Mouse (Mus musculus) frontal cortex, adult 2 months (tissue): ENCODE results near the gene Med31. TPM values are rescaled to one million over a fixed set of nuclear protein-coding genes. Genes with fewer than 3 reads are reported as not detected.

Experiments used
- DNase-seq, 2 experiments: peaks; one replicate each; pipeline ENCODE4 v3.0.0; 2022; ENCODE audit warnings: low spot score in 1 of 2; ENCODE audit errors: extremely low spot score in 1 of 2
- polyA plus RNA-seq: library from polyadenylated mRNA; depleted of rRNA; stranded (reverse); fragments of >200 nt; gene quantifications from 2 replicates; pipeline ENCODE4 v1.2.3, GENCODE M21; 2012; rRNA removed

Med31 gene
- 27.1 and 28.9 TPM in 2 replicates for polyA plus RNA-seq

GRCm38 (mm10) chr11:72215410-72215797 lies at the start of gene Med31:
Gene Med31 (minus strand): TSS chr11:72215592.
- peak in 1 of 2 experiments; percentile 77 for DNase-seq

- no peak for DNase-seq
Observed at GRCm38 (mm10) chr11:72256441-72256840, 41.0 kb upstream of the Med31 start.

GRCm38 (mm10) chr11:72255629-72256028 lies 40.2 kb upstream of the Med31 start:
- DNase-seq, result no peak

- DNase-seq, result peak in 1 of 2 experiments; percentile 44
Observed at GRCm38 (mm10) chr11:72245196-72245753, 29.9 kb upstream of the Med31 start.

GRCm38 (mm10) chr11:72240062-72240860 lies 24.9 kb upstream of the Med31 start:
- no peak for DNase-seq

GRCm38 (mm10) chr11:72234013-72234412 lies 18.6 kb upstream of the Med31 start:
- peak in 1 of 2 experiments; percentile 54 for DNase-seq

GRCm38 (mm10) chr11:72232991-72233390 lies 17.6 kb upstream of the Med31 start:
- DNase-seq, result no peak

GRCm38 (mm10) chr11:72232068-72232467 lies 16.7 kb upstream of the Med31 start:
- DNase-seq, result no peak

- no peak for DNase-seq
Observed at GRCm38 (mm10) chr11:72228513-72228912, 13.1 kb upstream of the Med31 start.

- no peak for DNase-seq
Observed at GRCm38 (mm10) chr11:72226901-72227300, 11.5 kb upstream of the Med31 start.

- DNase-seq, result no peak
Observed at GRCm38 (mm10) chr11:72226020-72226791, 10.8 kb upstream of the Med31 start.

- DNase-seq, result peak in 1 of 2 experiments; percentile 91
Observed at GRCm38 (mm10) chr11:72224865-72225264, 9.5 kb upstream of the Med31 start.

GRCm38 (mm10) chr11:72223414-72223813 lies 8.0 kb upstream of the Med31 start:
- no peak for DNase-seq

- peak in 1 of 2 experiments; percentile 79 for DNase-seq
Observed at GRCm38 (mm10) chr11:72221278-72221677, 5.9 kb upstream of the Med31 start.

GRCm38 (mm10) chr11:72217116-72217515 lies 1.7 kb upstream of the Med31 start:
- DNase-seq, result peak in 1 of 2 experiments; percentile 31

- DNase-seq, result peak; percentile 93 to 96
Observed at GRCm38 (mm10) chr11:72214591-72215409, 592 bp downstream of the Med31 start.

- no peak for DNase-seq
Observed at GRCm38 (mm10) chr11:72207834-72208377, 7.5 kb downstream of the Med31 start.

GRCm38 (mm10) chr11:72207204-72207833 lies 8.1 kb downstream of the Med31 start, which contains the start of the genes 4933427D14Rik and Txndc17:
Gene 4933427D14Rik (minus strand): TSS chr11:72207459.
Gene Txndc17 (plus strand): TSS chr11:72207547.
- peak; percentile 75 to 90 for DNase-seq
